Mouse (Mus musculus): ENCODE data around the gene Defa17. TPM values are rescaled to one million over a fixed set of nuclear protein-coding genes. Genes with fewer than 3 reads are reported as not detected.
"Not testable (repeated sequence)": the region's sequence is repeated elsewhere in the genome, so short reads cannot be mapped to it uniquely, and the experiment has no call there.

The Defa17 gene
- polyA plus RNA-seq (2014; fragmentation: Nextera tagmentation; extraction: Ambion mirVana), result not detected in 2 replicates

- not testable (repeated sequence) for H3K27me3 ChIP-seq (replicated peaks; ENCODE audit: control insufficient read depth, insufficient read depth, low read length); ATAC-seq; DNase-seq (ENCODE audit: low spot score); H3K4me3 ChIP-seq (ENCODE audit: low read depth, low read length); H3K9ac ChIP-seq (ENCODE audit: low read length); H3K27ac ChIP-seq (ENCODE audit: low read depth, low read length); H3K4me2 ChIP-seq (ENCODE audit: low read length); H3K36me3 ChIP-seq (ENCODE audit: control insufficient read depth, insufficient read depth, low read length); H3K9me3 ChIP-seq (replicated peaks; ENCODE audit: control insufficient read depth, low read length); H3K4me1 ChIP-seq (ENCODE audit: control insufficient read depth, insufficient read depth, low read length)
- WGBS, result no CpG with 5 or more reads among the region's 2 CpGs
Observed at GRCm38 (mm10) chr8:21655480-21655879, at the start of gene Defa17. TSS of gene Defa17 (plus strand) at chr8:21655780.

GRCm38 (mm10) chr8:21617883-21618282, 37.7 kb upstream of the Defa17 start, which contains the start of gene Defa26:
TSS of gene Defa26 (plus strand) at chr8:21618183.
- H3K9ac ChIP-seq (ENCODE audit: low read length); H3K36me3 ChIP-seq (ENCODE audit: control insufficient read depth, insufficient read depth, low read length); H3K27me3 ChIP-seq (replicated peaks; ENCODE audit: control insufficient read depth, insufficient read depth, low read length); H3K4me3 ChIP-seq (ENCODE audit: low read depth, low read length); H3K9me3 ChIP-seq (replicated peaks; ENCODE audit: control insufficient read depth, low read length); DNase-seq (ENCODE audit: low spot score); H3K4me1 ChIP-seq (ENCODE audit: control insufficient read depth, insufficient read depth, low read length); H3K27ac ChIP-seq (ENCODE audit: low read depth, low read length); ATAC-seq; H3K4me2 ChIP-seq (ENCODE audit: low read length): not testable (repeated sequence)
- WGBS, result no CpG with 5 or more reads among the region's 1 CpGs

GRCm38 (mm10) chr8:21665497-21665896, 9.9 kb downstream of the Defa17 start, which contains the start of gene Defa34:
TSS of gene Defa34 (plus strand) at chr8:21665797.
- DNase-seq (ENCODE audit: low spot score); H3K36me3 ChIP-seq (ENCODE audit: control insufficient read depth, insufficient read depth, low read length); ATAC-seq; H3K4me2 ChIP-seq (ENCODE audit: low read length); H3K4me3 ChIP-seq (ENCODE audit: low read depth, low read length); H3K27ac ChIP-seq (ENCODE audit: low read depth, low read length); H3K27me3 ChIP-seq (replicated peaks; ENCODE audit: control insufficient read depth, insufficient read depth, low read length); H3K9me3 ChIP-seq (replicated peaks; ENCODE audit: control insufficient read depth, low read length); H3K9ac ChIP-seq (ENCODE audit: low read length); H3K4me1 ChIP-seq (ENCODE audit: control insufficient read depth, insufficient read depth, low read length): not testable (repeated sequence)
- WGBS, result 100% methylated on average over 1 of the region's 1 CpGs

- not testable (repeated sequence) for H3K4me1 ChIP-seq (ENCODE audit: control insufficient read depth, insufficient read depth, low read length); H3K4me3 ChIP-seq (ENCODE audit: low read depth, low read length); H3K9ac ChIP-seq (ENCODE audit: low read length); H3K36me3 ChIP-seq (ENCODE audit: control insufficient read depth, insufficient read depth, low read length); ATAC-seq; H3K4me2 ChIP-seq (ENCODE audit: low read length); H3K27me3 ChIP-seq (replicated peaks; ENCODE audit: control insufficient read depth, insufficient read depth, low read length); H3K27ac ChIP-seq (ENCODE audit: low read depth, low read length); H3K9me3 ChIP-seq (replicated peaks; ENCODE audit: control insufficient read depth, low read length); DNase-seq (ENCODE audit: low spot score)
- 88% methylated on average over 2 of the region's 2 CpGs for WGBS
Observed at GRCm38 (mm10) chr8:21703545-21703944, 48.0 kb downstream of the Defa17 start, which contains the start of gene AY761184. TSS of gene AY761184 (minus strand) at chr8:21703645.

Other genes with a start within 250 kb of the Defa17 start
- gene Defa36, start 228.4 kb upstream of the Defa17 start, polyA plus RNA-seq (2014; fragmentation: Nextera tagmentation; extraction: Ambion mirVana), result not detected in 2 replicates
- not detected in 2 replicates for gene Gm7849, start 199.2 kb upstream of the Defa17 start, polyA plus RNA-seq (2014; fragmentation: Nextera tagmentation; extraction: Ambion mirVana)
- not detected in 2 replicates for gene Defa20, start 146.5 kb upstream of the Defa17 start, polyA plus RNA-seq (2014; fragmentation: Nextera tagmentation; extraction: Ambion mirVana)
- not detected in 2 replicates for gene Defa32, start 126.7 kb upstream of the Defa17 start, polyA plus RNA-seq (2014; fragmentation: Nextera tagmentation; extraction: Ambion mirVana)
- not detected in 2 replicates for gene Defa37, start 90.4 kb upstream of the Defa17 start, polyA plus RNA-seq (2014; fragmentation: Nextera tagmentation; extraction: Ambion mirVana)
- not detected in 2 replicates for gene Defa28, start 72.8 kb upstream of the Defa17 start, polyA plus RNA-seq (2014; fragmentation: Nextera tagmentation; extraction: Ambion mirVana)
- not detected in 2 replicates for gene Gm7861, start 61.3 kb upstream of the Defa17 start, polyA plus RNA-seq (2014; fragmentation: Nextera tagmentation; extraction: Ambion mirVana)
- gene Defa26, start 37.6 kb upstream of the Defa17 start, polyA plus RNA-seq (2014; fragmentation: Nextera tagmentation; extraction: Ambion mirVana), result not detected in 2 replicates
- gene Defa34, start 10.0 kb downstream of the Defa17 start, polyA plus RNA-seq (2014; fragmentation: Nextera tagmentation; extraction: Ambion mirVana), result not detected in 2 replicates
- gene AY761184, start 47.9 kb downstream of the Defa17 start, polyA plus RNA-seq (2014; fragmentation: Nextera tagmentation; extraction: Ambion mirVana), result not detected in 2 replicates
- not detected in 2 replicates for gene Defa24, start 78.7 kb downstream of the Defa17 start, polyA plus RNA-seq (2014; fragmentation: Nextera tagmentation; extraction: Ambion mirVana)
- gene Defb50, start 167.8 kb downstream of the Defa17 start, polyA plus RNA-seq (2014; fragmentation: Nextera tagmentation; extraction: Ambion mirVana), result not detected in 2 replicates
- gene Defb2, start 184.1 kb downstream of the Defa17 start, polyA plus RNA-seq (2014; fragmentation: Nextera tagmentation; extraction: Ambion mirVana), result not detected in 2 replicates
- gene Defb10, start 203.1 kb downstream of the Defa17 start, polyA plus RNA-seq (2014; fragmentation: Nextera tagmentation; extraction: Ambion mirVana), result not detected in 2 replicates
- not detected in 2 replicates for gene Defb9, start 229.6 kb downstream of the Defa17 start, polyA plus RNA-seq (2014; fragmentation: Nextera tagmentation; extraction: Ambion mirVana)

All from forebrain, embryonic 14.5 days (tissue).